Mouse (Mus musculus): Measurements from ENCODE around the gene Cib1. TPM values are rescaled to one million over a fixed set of nuclear protein-coding genes. Genes with fewer than 3 reads are reported as not detected.

The Cib1 gene
- polyA plus RNA-seq, 1 experiment, result 344 TPM

GRCm38 (mm10) chr7:80180202-80180601 is 52.4 kb downstream of the Cib1 start:
- no peak for TF ChIP-seq POLR2A (IDR thresholded peaks at IDR 0.05; ENCODE audit: low read depth, low read length)
- TF ChIP-seq CTCF (conservative IDR thresholded peaks at IDR 0.05; ENCODE audit: insufficient read depth, insufficient read length, low read depth, low read length), result no peak
- no peak for DNase-seq
- no peaks in the 10 kb centered on the region for H3K36me3 ChIP-seq (ENCODE audit: control insufficient read depth, insufficient read depth, low read length)
- H3K4me1 ChIP-seq (ENCODE audit: control insufficient read depth, insufficient read depth, low read length), result peaks cover 5% of the 10 kb centered on the region; the same call in 1 of the 2 replicates
- H3K4me3 ChIP-seq (ENCODE audit: insufficient read depth, low read depth, low read length), result no peak overlapping the region
- 81% methylated on average over 3 of the region's 3 CpGs for WGBS
- no peak overlapping the region for H3K27ac ChIP-seq (ENCODE audit: insufficient read depth, low read depth, low read length)
- no peaks in the 10 kb centered on the region for H3K27me3 ChIP-seq (replicated peaks; ENCODE audit: control insufficient read depth, insufficient read depth, low read length)

GRCm38 (mm10) chr7:80179790-80180189 is 52.8 kb downstream of the Cib1 start:
- Histone ChIP-seq H3K4me1 (ENCODE audit: control insufficient read depth, insufficient read depth, low read length) (peaks cover 3% of the 10 kb centered on the region; the same call in 1 of the 2 replicates), H3K27me3 (replicated peaks; ENCODE audit: control insufficient read depth, insufficient read depth, low read length) (no peaks in the 10 kb centered on the region), H3K36me3 (ENCODE audit: control insufficient read depth, insufficient read depth, low read length) (no peaks in the 10 kb centered on the region), H3K4me3 (ENCODE audit: insufficient read depth, low read depth, low read length) (no peak overlapping the region), H3K27ac (ENCODE audit: insufficient read depth, low read depth, low read length) (no peak overlapping the region)
- TF ChIP-seq POLR2A (IDR thresholded peaks at IDR 0.05; ENCODE audit: low read depth, low read length) (no peak), CTCF (conservative IDR thresholded peaks at IDR 0.05; ENCODE audit: insufficient read depth, insufficient read length, low read depth, low read length) (no peak)
- DNase-seq, result no peak
- 87% methylated on average over 6 of the region's 6 CpGs for WGBS

GRCm38 (mm10) chr7:80179327-80179726 is 53.3 kb downstream of the Cib1 start:
- no peak for TF ChIP-seq POLR2A (IDR thresholded peaks at IDR 0.05; ENCODE audit: low read depth, low read length)
- TF ChIP-seq CTCF (conservative IDR thresholded peaks at IDR 0.05; ENCODE audit: insufficient read depth, insufficient read length, low read depth, low read length), result no peak
- Histone ChIP-seq H3K27ac (ENCODE audit: insufficient read depth, low read depth, low read length) (no peak overlapping the region), H3K4me1 (ENCODE audit: control insufficient read depth, insufficient read depth, low read length) (no peaks in the 10 kb centered on the region; the same call in 1 of the 2 replicates), H3K27me3 (replicated peaks; ENCODE audit: control insufficient read depth, insufficient read depth, low read length) (no peaks in the 10 kb centered on the region), H3K4me3 (ENCODE audit: insufficient read depth, low read depth, low read length) (no peak overlapping the region), H3K36me3 (ENCODE audit: control insufficient read depth, insufficient read depth, low read length) (no peaks in the 10 kb centered on the region)
- WGBS, result 68% methylated on average over 6 of the region's 6 CpGs
- no peak for DNase-seq

GRCm38 (mm10) chr7:80178037-80178729 is 54.4 kb downstream of the Cib1 start:
- Histone ChIP-seq H3K36me3 (ENCODE audit: control insufficient read depth, insufficient read depth, low read length) (no peaks in the 10 kb centered on the region), H3K4me3 (ENCODE audit: insufficient read depth, low read depth, low read length) (no peak overlapping the region), H3K4me1 (ENCODE audit: control insufficient read depth, insufficient read depth, low read length) (no peaks in the 10 kb centered on the region; the same call in 1 of the 2 replicates), H3K27me3 (replicated peaks; ENCODE audit: control insufficient read depth, insufficient read depth, low read length) (no peaks in the 10 kb centered on the region), H3K27ac (ENCODE audit: insufficient read depth, low read depth, low read length) (no peak overlapping the region)
- DNase-seq, result peak; percentile 45
- TF ChIP-seq CTCF (conservative IDR thresholded peaks at IDR 0.05; ENCODE audit: insufficient read depth, insufficient read length, low read depth, low read length) (no peak), POLR2A (IDR thresholded peaks at IDR 0.05; ENCODE audit: low read depth, low read length) (no peak)
- 84% methylated on average over 10 of the region's 10 CpGs for WGBS

- TF ChIP-seq CTCF (conservative IDR thresholded peaks at IDR 0.05; ENCODE audit: insufficient read depth, insufficient read length, low read depth, low read length) (no peak), POLR2A (IDR thresholded peaks at IDR 0.05; ENCODE audit: low read depth, low read length) (no peak)
- no peak for DNase-seq
- Histone ChIP-seq H3K27me3 (replicated peaks; ENCODE audit: control insufficient read depth, insufficient read depth, low read length) (no peaks in the 10 kb centered on the region), H3K4me3 (ENCODE audit: insufficient read depth, low read depth, low read length) (no peak overlapping the region), H3K27ac (ENCODE audit: insufficient read depth, low read depth, low read length) (no peak overlapping the region), H3K4me1 (ENCODE audit: control insufficient read depth, insufficient read depth, low read length) (peaks cover 1% of the 10 kb centered on the region; the same call in 1 of the 2 replicates), H3K36me3 (ENCODE audit: control insufficient read depth, insufficient read depth, low read length) (no peaks in the 10 kb centered on the region)
- WGBS, result 91% methylated on average over 3 of the region's 3 CpGs
These were observed 55.2 kb downstream of the Cib1 start for GRCm38 (mm10) chr7:80177438-80177837.

Other genes starting within 250 kb of the Cib1 start
- 22.6 and 26.4 TPM in 2 replicates for gene Zfp710, start 208.0 kb downstream of the Cib1 start, polyA plus RNA-seq (2012; rRNA removed)
- 651 and 688 TPM in 2 replicates for gene Idh2, start 117.4 kb downstream of the Cib1 start, polyA plus RNA-seq (2012; rRNA removed)
- gene Sema4b, start 46.0 kb downstream of the Cib1 start, polyA plus RNA-seq (2012; rRNA removed), result 24.4 and 26.3 TPM in 2 replicates
- 2.4 and 2.6 TPM in 2 replicates for gene Gdpgp1, start 52 bp upstream of the Cib1 start, polyA plus RNA-seq (2012; rRNA removed)
- gene Ttll13, start 13.6 kb upstream of the Cib1 start, polyA plus RNA-seq (2012; rRNA removed), result 1.4 and 1.7 TPM in 2 replicates
- 21.6 TPM in 2 replicates for gene Ngrn, start 28.4 kb upstream of the Cib1 start, polyA plus RNA-seq (2012; rRNA removed)
- gene Vps33b, start 36.8 kb upstream of the Cib1 start, polyA plus RNA-seq (2012; rRNA removed), result 8.8 and 10.1 TPM in 2 replicates
- gene Prc1, start 61.6 kb upstream of the Cib1 start, polyA plus RNA-seq (2012; rRNA removed), result 1.6 and 1.7 TPM in 2 replicates
- gene Rccd1, start 91.6 kb upstream of the Cib1 start, polyA plus RNA-seq (2012; rRNA removed), result 3.7 and 5.3 TPM in 2 replicates
- 53.3 and 81.0 TPM in 2 replicates for gene Unc45a, start 108.2 kb upstream of the Cib1 start, polyA plus RNA-seq (2012; rRNA removed)
- gene Hddc3, start 110.3 kb upstream of the Cib1 start, polyA plus RNA-seq (2012; rRNA removed), result 66.3 and 86.4 TPM in 2 replicates
- gene Man2a2, start 138.6 kb upstream of the Cib1 start, polyA plus RNA-seq (2012; rRNA removed), result 40.4 and 49.9 TPM in 2 replicates
- 10.0 and 10.8 TPM in 2 replicates for gene Fes, start 155.1 kb upstream of the Cib1 start, polyA plus RNA-seq (2012; rRNA removed)
- 145 and 172 TPM in 2 replicates for gene Furin, start 172.6 kb upstream of the Cib1 start, polyA plus RNA-seq (2012; rRNA removed)

Measured in kidney, adult 2 months (tissue).